Mouse (Mus musculus) lung, postnatal 0 days (tissue): ENCODE measurements around the gene Zdhhc6. TPM values are rescaled to one million over a fixed set of nuclear protein-coding genes. Genes with fewer than 3 reads are reported as not detected.
A peak's percentile ranks its signal among the peaks of the same experiment; 100 is the strongest.

Source experiments
- ATAC-seq: fragments of 200-750 bp; cut with Nextera tagmentation; 2 replicates; pipeline ENCODE4 v1.8.0; 2017; ENCODE audit warnings: moderate library complexity
- DNase-seq: peaks from one replicate; pipeline ENCODE4 v3.0.0-alpha.2; 2016; ENCODE audit warnings: low spot score
- H3K27ac ChIP-seq: fragments of 300-500 bp; sonication (generic); 2 replicates; pipeline ENCODE4 v1.5.1; 2014; ENCODE audit warnings: antibody characterized with exemption, mild to moderate bottlenecking, low read length, mixed read lengths
- H3K27me3 ChIP-seq: fragments of 300-500 bp; sonication (generic); replicated peaks from 2 replicates; pipeline ENCODE4 v1.6.1; 2014; ENCODE audit warnings: low read length, mixed read lengths; ENCODE audit not compliant: insufficient read depth
- H3K36me3 ChIP-seq: fragments of 300-500 bp; sonication (generic); 2 replicates; pipeline ENCODE4 v1.6.1; 2014; ENCODE audit warnings: low read length, mixed read lengths; ENCODE audit not compliant: insufficient read depth
- H3K4me1 ChIP-seq: fragments of 300-500 bp; sonication (generic); 2 replicates; pipeline ENCODE4 v1.6.1; 2014; ENCODE audit warnings: antibody characterized with exemption, low read depth, low read length, mixed read lengths; ENCODE audit not compliant: insufficient read depth
- H3K4me2 ChIP-seq: fragments of 300-500 bp; sonication (generic); replicated peaks from 2 replicates; pipeline ENCODE4 v1.6.1; 2014; ENCODE audit warnings: low read depth, mild to moderate bottlenecking, low read length, moderate library complexity, mixed read lengths
- H3K4me3 ChIP-seq: fragments of 300-500 bp; sonication (generic); 2 replicates; pipeline ENCODE4 v1.5.1; 2014; ENCODE audit warnings: low read depth, low read length
- H3K9ac ChIP-seq: fragments of 300-500 bp; sonication (generic); replicated peaks from 2 replicates; pipeline ENCODE4 v1.6.1; 2014; ENCODE audit warnings: low read depth, mild to moderate bottlenecking
- H3K9me3 ChIP-seq: fragments of 300-500 bp; sonication (generic); 2 replicates; pipeline ENCODE4 v1.6.1; 2016; ENCODE audit warnings: low read length, mixed read lengths
- CTCF ChIP-seq: IDR thresholded peaks from 2 replicates; pipeline ENCODE4 v1.5.1; 2016; ENCODE audit warnings: antibody characterized with exemption, mild to moderate bottlenecking
- EP300 ChIP-seq: IDR thresholded peaks from 2 replicates; pipeline ENCODE4 v1.6.1; 2016; ENCODE audit warnings: antibody characterized with exemption, mild to moderate bottlenecking, control low read depth
- WGBS: fragments of 180-500 bp; shearing (Covaris S2); extraction: QIAGEN DNeasy Blood & Tissue Kit; methylation state at CpG from one replicate; pipeline ENCODE4 v1.1.7; 2014; 5-methylcytosine and 5-hydroxymethylcytosine counted together
- polyA plus RNA-seq: library from polyadenylated mRNA; unstranded; fragments of >200 nt; fragmentation: Nextera tagmentation; extraction: Ambion mirVana; gene quantifications from 2 replicates; pipeline ENCODE4 v1.2.1, GENCODE M21; 2015

Gene Zdhhc6
- polyA plus RNA-seq, 1 experiment from 2014 or later, result 69.3 TPM

DNA sequence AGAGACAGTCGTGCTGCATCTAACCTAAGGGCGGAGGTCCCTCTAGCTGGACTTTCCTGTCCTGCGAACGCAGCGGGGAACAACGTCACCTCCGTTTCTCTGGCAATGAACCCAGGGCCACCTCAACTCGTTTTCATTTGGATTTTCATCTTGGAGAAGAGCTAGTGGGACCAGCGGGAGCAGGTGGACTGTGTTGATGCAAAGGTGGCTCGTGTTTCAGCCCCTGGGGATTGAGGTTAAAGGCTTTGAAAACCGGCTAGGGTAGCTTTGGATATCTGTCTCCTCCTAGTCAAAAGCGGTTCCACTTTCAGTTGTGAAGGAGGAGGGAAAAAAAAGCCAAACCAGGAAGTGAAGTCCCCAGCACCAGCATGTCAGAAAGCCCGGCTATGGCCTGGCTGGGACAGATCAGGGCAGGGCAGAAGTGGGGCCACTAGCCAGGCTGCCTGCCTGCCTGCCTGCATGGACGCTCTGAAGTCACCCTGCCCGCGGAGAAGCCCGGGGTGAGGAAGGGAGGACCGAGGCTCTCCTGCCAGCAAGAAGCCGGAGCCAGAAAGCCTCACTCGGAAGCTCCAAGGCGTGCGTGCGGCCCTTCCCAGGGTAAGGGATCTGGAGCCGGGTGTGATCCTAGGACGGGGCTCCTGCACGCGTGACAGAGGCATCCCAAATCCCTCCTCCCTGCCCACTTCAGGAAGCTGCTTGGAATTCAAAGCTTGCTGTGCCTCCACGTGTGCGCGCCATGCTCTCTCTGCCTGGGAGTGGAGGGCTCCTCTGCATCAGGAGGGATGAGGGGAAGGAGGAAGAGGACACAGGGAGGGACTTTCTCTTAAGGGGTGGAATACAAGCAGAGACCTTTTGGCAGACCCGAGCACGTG lies 62.0 kb downstream of the Zdhhc6 start:
- H3K27ac ChIP-seq, result peak overlapping the region; percentile 97
- peak; percentile 77 for ATAC-seq
- peak; percentile 95 for DNase-seq
- TF ChIP-seq EP300, result 0 out of 2 replicates have a peak, but pooled peaks have one; percentile 32
- TF ChIP-seq CTCF, result no peak
- H3K9me3 ChIP-seq, result no peaks in the 10 kb centered on the region
- no peaks in the 10 kb centered on the region for H3K27me3 ChIP-seq
- H3K4me3 ChIP-seq, result peak overlapping the region; percentile 62
- peaks cover 9% of the 10 kb centered on the region for H3K4me1 ChIP-seq
- peak overlapping the region; percentile 70 for H3K9ac ChIP-seq
- no peaks in the 10 kb centered on the region for H3K36me3 ChIP-seq
- WGBS, result under 1% methylated on average over 28 of the region's 32 CpGs
- H3K4me2 ChIP-seq, result peak overlapping the region; percentile 81

DNA sequence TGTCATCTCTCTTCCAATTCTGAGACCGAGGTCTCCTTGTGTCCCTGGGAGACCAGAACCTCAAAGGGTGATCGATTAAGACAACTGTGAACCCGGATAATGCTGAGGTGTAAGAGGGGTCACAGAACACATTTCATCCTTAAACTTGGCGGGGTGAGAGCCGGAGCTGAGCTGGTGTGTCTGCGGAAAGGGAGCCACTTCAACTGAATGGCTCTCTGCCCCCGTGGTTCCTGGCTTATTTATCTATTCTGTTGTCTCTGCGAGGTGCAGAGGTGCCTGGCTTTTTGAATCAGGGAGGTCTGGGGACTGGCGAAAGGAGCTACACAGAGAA lies 62.6 kb downstream of the Zdhhc6 start:
- Histone ChIP-seq H3K4me3 (peak overlapping the region; percentile 62), H3K9me3 (no peaks in the 10 kb centered on the region), H3K9ac (peak overlapping the region; percentile 70), H3K4me1 (peaks cover 9% of the 10 kb centered on the region), H3K36me3 (no peaks in the 10 kb centered on the region), H3K27me3 (no peaks in the 10 kb centered on the region), H3K4me2 (peak overlapping the region; percentile 81), H3K27ac (peak overlapping the region; percentile 97)
- WGBS, result 2% methylated on average over 9 of the region's 9 CpGs
- DNase-seq (no peak), ATAC-seq (no peak)
- TF ChIP-seq CTCF (no peak), EP300 (no peak)

DNA sequence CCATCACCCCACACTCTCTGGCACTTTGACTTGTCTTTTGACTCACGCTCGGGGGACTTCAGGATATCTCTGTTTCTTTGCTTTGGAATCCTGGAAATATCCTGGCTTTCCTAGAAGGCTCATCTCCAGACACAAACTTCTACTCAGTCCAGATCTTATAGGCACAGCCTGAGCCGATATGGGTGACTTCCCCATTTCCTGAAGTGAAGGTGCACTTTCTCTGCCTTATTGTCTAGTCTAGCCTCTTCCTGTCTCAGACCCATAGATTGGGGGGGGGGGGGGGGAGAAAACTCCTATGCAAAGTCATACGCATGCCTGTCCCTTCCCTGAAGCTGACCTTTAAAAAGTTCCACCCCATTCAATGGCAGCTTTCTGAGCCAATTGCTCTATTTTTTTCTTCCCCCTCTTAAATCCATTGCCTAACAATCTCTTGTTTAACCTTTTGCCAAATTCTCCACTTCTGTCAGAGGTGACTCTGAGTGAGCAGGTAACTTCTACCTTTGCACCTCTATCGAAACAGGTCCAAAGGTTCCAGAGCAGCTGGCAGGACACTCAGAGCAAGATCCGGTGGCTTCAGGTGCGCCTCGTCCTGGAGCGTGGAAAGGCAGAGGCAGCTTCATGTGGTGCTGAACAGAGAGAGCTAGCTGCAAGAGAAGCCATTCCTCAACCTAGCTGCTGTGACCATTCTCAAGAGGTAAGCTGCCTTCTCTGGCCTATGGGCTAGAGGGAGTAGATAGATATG lies 64.3 kb downstream of the Zdhhc6 start, which contains the start of gene Acsl5:
Gene Acsl5, plus strand, starts transcription at position 556 of the 742 bp plus-strand sequence.
- Histone ChIP-seq H3K27ac (no peak within 1 kb of the TSS), H3K4me2 (peak within 1 kb of the TSS; percentile 81; the same call in 1 of the 2 replicates), H3K4me3 (no peak within 1 kb of the TSS), H3K27me3 (no peaks in the 10 kb centered on the region), H3K9me3 (no peaks in the 10 kb centered on the region), H3K4me1 (peaks cover 12% of the 10 kb centered on the region), H3K9ac (no peak within 1 kb of the TSS), H3K36me3 (no peaks in the 10 kb centered on the region)
- 77% methylated on average over 9 of the region's 9 CpGs for WGBS
- ATAC-seq (no peak), DNase-seq (no peak)
- no peak for TF ChIP-seq CTCF
- no peak for TF ChIP-seq EP300

DNA sequence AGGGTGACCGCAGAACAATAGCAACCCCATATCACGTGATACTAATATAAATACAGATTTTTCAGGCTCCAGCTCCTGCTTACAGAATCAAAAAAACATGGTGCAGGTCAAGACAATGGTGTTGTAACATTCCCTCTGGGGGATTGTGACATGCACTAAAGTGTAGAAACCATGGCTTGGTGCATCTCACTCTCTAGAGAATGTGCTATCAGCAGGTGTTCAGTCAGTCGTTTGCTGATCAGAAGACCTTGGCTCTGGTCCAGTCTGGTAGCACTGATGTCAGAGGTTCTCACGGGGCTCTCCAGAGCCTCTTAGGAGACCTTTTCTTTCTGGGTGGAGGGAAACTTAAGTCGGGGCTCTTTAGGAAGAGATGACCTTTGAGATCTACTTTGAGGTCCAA lies 65.4 kb downstream of the Zdhhc6 start:
- no peaks in the 10 kb centered on the region for H3K9me3 ChIP-seq
- no peak overlapping the region for H3K9ac ChIP-seq
- no peak overlapping the region for H3K4me3 ChIP-seq
- WGBS, result 58% methylated on average over 5 of the region's 5 CpGs
- no peaks in the 10 kb centered on the region for H3K36me3 ChIP-seq
- H3K4me2 ChIP-seq, result no peak overlapping the region
- peaks cover 14% of the 10 kb centered on the region for H3K4me1 ChIP-seq
- H3K27ac ChIP-seq, result no peak overlapping the region
- no peaks in the 10 kb centered on the region for H3K27me3 ChIP-seq
- no peak for TF ChIP-seq EP300
- no peak for TF ChIP-seq CTCF
- no peak for ATAC-seq
- no peak for DNase-seq

DNA sequence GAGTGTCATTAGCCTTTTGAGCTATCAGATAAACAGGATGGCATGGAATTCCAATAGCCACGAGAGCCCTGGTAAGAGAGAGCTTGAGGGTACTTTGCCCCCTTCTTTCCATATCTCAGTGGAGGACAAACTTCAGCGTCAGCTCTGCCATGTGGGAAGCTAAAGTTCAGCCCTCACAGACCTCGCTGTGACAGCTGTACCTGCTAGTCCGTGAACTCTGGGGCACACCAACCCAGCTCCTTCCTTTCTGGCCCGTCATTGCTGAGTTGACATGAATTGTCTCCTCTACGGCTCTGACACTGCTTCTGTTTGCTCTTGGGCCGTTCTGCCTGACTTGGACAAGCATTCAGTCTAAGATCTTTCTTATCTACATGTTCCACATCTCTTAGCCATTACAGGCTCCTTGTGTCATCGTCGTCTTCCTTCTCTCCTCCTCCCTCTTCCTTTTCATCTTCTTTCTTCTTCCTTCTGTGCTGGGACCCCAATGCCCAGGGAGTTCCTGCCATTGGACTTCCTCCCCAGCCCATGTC lies 67.8 kb downstream of the Zdhhc6 start:
- no peak overlapping the region for H3K27ac ChIP-seq
- ATAC-seq, result no peak
- WGBS, result 30% methylated on average over 9 of the region's 9 CpGs

DNA sequence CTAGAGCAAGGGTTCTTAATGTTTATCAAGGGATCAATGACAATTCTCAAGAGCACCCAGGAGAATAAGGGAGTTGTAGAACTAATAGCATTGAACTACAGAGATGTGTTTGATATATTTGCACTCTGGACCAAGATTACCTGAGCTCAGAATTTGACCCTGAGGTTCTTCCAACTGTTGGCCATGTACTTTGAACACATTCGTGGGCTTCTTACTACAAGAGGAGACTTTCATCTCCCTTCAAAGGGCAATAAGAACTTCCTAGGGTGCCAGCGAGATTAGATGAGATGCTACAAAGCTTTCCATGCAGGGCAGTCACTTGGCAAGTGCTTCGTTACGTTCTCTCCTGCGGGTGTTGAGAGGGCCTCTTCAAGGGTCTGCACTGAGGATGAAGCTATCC lies 68.3 kb downstream of the Zdhhc6 start:
- Histone ChIP-seq H3K4me2 (no peak overlapping the region), H3K4me3 (no peak overlapping the region), H3K9ac (no peak overlapping the region), H3K27me3 (no peaks in the 10 kb centered on the region), H3K9me3 (no peaks in the 10 kb centered on the region), H3K36me3 (no peaks in the 10 kb centered on the region), H3K4me1 (peaks cover 9% of the 10 kb centered on the region; the same call in 1 of the 2 replicates), H3K27ac (no peak overlapping the region)
- no peak for DNase-seq
- ATAC-seq, result no peak
- TF ChIP-seq EP300 (0 out of 2 replicates have a peak, but pooled peaks have one; percentile 8), CTCF (no peak)
- 64% methylated on average over 5 of the region's 5 CpGs for whole genome bisulfite sequencing

More for the DNA sequence above, 67.8 kb downstream of the Zdhhc6 start:
- no peaks in the 10 kb centered on the region for H3K9me3 ChIP-seq
- no peaks in the 10 kb centered on the region for H3K36me3 ChIP-seq
- no peak overlapping the region for H3K9ac ChIP-seq
- TF ChIP-seq EP300, result no peak
- no peak for TF ChIP-seq CTCF
- H3K4me2 ChIP-seq, result no peak overlapping the region
- H3K27me3 ChIP-seq, result no peaks in the 10 kb centered on the region
- H3K4me1 ChIP-seq, result peaks cover 9% of the 10 kb centered on the region; the same call in 1 of the 2 replicates
- H3K4me3 ChIP-seq, result no peak overlapping the region
- no peak for DNase-seq
